Mouse (Mus musculus) adrenal gland, postnatal 25 days (tissue): ENCODE data around the gene Fanca. TPM values are rescaled to one million over a fixed set of nuclear protein-coding genes. Genes with fewer than 3 reads are reported as not detected.
A peak's percentile ranks its signal among the peaks of the same experiment; 100 is the strongest.
"Not testable (repeated sequence)": the region's sequence is repeated elsewhere in the genome, so short reads cannot be mapped to it uniquely, and the experiment has no call there.

Source experiments
- DNase-seq: peaks from one replicate; pipeline ENCODE4 v3.0.0; 2021; ENCODE audit warnings: mixed read lengths
- total RNA-seq: library from RNA; stranded (reverse); gene quantifications from 2 replicates; pipeline ENCODE4 v1.2.3, GENCODE M21; 2021

Fanca gene
- total RNA-seq, 1 experiment from 2014 or later, result 15.5 TPM

DNA sequence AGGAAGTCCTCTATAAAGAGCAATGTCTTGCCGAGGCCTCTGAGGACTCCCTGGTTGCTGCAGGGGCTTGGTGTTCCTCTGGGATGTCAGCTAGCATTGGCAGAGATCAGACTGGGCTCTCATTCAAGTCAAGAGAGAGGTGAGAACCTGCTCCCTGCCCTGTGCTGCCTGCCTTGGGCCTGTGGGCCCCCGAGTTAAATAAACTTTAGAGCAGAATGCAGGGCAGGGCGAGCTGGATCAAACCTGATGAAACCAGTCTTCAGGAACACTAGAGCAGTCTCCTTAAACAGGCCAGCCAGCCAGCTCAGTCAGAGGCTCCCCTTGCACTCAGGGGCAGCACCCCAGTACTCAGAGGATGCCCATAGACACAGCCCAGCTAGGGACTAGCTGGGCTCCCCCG lies 46.5 kb downstream of the Fanca start:
- no peak for DNase-seq

DNA sequence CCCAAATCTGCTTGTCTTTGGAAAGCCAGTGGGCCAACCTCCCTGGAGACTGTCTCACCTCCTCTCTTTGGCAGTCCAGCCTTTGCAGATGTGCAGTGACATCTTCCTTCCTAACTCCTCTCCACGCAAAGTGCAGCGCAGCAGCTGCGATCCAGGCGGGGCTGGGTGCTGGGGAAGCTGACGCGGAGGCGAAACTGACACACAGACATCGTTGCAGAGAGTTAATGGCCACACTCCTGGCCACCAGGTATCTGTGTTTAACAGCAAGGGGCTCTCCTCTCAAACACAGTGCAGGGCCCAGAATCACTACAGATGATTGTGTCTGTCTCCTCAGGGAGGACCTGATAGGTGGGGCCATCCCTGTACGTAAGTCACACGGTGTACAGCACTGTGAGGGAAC lies 47.2 kb downstream of the Fanca start:
- no peak for DNase-seq

GRCm38 (mm10) chr8:123267926-123268656 lies 50.3 kb downstream of the Fanca start:
- no peak for DNase-seq

GRCm38 (mm10) chr8:123257593-123257992 lies 60.8 kb downstream of the Fanca start:
- DNase-seq, result not testable (repeated sequence)

GRCm38 (mm10) chr8:123257114-123257513 lies 61.3 kb downstream of the Fanca start:
- DNase-seq, result no peak

GRCm38 (mm10) chr8:123255170-123255569 lies 63.2 kb downstream of the Fanca start:
- DNase-seq, result no peak

GRCm38 (mm10) chr8:123254099-123254885 lies 64.1 kb downstream of the Fanca start, which contains the start of the genes Zfp276 and Vps9d1:
Gene Zfp276 (plus strand): TSS chr8:123254195.
Gene Vps9d1 (minus strand): TSS chr8:123254348.
- peak; percentile 92 for DNase-seq

DNA sequence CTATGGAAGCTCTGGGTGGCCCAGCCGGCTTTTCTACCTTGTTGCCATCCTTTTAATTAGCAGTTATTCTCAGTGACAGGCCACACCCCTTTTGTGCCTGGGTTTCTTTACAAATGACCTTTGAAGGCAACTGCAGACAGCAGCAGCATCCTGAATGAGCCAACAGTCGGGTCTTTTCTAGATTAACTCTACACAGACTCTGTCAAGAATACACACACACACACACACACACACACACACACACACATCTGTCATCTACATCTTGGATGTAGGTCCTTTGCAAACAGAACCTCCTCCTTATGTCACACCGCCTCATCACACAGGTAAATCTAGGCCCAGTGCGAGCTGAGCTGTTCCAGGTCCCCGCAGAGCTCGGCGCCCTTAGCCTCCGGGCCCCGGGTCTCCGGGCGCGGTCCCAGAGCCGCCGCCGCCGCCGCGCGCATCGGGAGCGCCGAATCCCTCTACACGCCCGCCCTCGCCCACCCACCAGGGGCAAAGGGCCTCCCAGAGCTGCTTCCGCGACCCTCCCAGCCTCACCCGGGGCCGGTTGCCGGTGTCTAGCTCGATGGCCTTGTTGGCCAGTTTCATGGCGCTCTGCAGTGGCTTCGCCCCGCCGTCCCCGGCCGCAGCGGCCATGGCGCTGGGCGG lies 64.8 kb downstream of the Fanca start:
- no peak for DNase-seq

GRCm38 (mm10) chr8:123252925-123253324 lies 65.5 kb downstream of the Fanca start:
- no peak for DNase-seq

GRCm38 (mm10) chr8:123250940-123251339 lies 67.4 kb downstream of the Fanca start:
- DNase-seq, result no peak

GRCm38 (mm10) chr8:123248596-123248995 lies 69.8 kb downstream of the Fanca start:
- no peak for DNase-seq

DNA sequence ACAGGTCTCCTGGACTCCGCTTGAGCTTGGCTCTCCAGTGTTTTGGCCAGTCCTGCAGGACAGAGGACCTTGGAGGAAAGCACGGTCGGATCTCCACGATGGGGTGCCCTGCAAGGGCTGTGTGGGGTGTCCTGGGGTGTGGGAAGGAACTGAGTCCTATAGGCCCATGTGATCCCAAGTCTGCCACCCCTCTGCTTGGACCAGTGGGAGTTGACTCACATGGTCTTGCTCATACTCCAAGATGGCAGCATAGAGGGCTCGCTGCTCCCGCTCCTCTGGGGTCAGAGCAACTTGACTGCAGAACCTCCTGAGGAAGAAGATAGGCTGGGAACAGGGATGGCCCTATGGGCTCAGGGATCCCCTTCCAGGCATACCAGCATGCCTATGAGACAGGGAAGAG lies 70.6 kb downstream of the Fanca start:
- no peak for DNase-seq

GRCm38 (mm10) chr8:123245543-123245942 lies 72.8 kb downstream of the Fanca start:
- no peak for DNase-seq

- no peak for DNase-seq
These were observed 74.0 kb downstream of the Fanca start for GRCm38 (mm10) chr8:123244382-123244781.

- peak; percentile 30 for DNase-seq
These were observed 75.3 kb downstream of the Fanca start for GRCm38 (mm10) chr8:123243053-123243452.

- no peak for DNase-seq
These were observed 76.1 kb downstream of the Fanca start for GRCm38 (mm10) chr8:123242107-123242923.

DNA sequence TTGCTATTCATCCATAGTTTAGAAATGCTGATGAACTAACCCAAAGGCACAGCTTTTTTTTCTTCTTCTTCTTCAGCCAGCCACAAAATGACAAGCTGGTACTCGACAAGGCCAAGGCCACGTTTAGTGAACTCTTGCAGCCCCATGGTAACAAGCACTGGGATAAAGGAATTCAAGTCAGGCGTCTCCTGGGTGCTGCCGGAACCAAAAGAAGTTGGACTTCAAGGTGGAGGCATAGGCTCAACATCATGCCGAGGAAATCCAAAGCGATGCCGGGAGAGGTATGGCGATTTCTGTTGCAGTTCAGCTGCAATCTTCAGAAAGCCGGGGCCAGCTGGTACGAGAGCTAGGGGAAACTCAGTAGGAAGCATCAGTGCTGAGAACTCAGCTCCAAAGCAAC lies 79.0 kb downstream of the Fanca start:
- DNase-seq, result no peak

GRCm38 (mm10) chr8:123235520-123236497 lies 82.6 kb downstream of the Fanca start, which contains the start of gene Spata2l:
Gene Spata2l (minus strand): TSS chr8:123236233.
- peak; percentile 91 for DNase-seq

- DNase-seq, result no peak
These were observed 83.4 kb downstream of the Fanca start for GRCm38 (mm10) chr8:123234918-123235519.

DNA sequence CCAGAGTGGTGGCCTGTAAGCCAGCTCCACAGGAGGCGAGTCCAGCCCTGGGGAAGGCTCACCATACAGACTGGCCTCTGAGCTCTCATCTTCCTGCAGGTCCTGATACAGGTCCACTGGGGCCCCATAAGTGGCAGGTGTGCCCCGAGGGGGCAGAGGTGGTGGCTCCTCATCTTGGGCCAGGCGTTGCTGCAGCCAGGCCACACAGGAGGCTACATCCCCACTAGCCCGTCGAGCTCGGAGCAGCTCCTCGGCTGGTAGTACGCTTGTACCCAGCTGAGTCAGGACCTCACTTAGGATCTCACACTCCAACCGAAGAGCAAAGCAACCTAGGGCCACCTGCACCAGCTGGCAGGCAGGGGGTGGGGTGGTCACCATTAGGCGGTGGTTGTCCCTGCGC lies 84.6 kb downstream of the Fanca start:
- DNase-seq, result no peak
